Mouse (Mus musculus): ENCODE measurements around the gene Nr4a2. TPM values are rescaled to one million over a fixed set of nuclear protein-coding genes. Genes with fewer than 3 reads are reported as not detected.
A peak's percentile ranks its signal among the peaks of the same experiment; 100 is the strongest.

Gene Nr4a2
- total and polyA plus RNA-seq, 3 experiments, result 2.0 TPM; not detected in 1

DNA sequence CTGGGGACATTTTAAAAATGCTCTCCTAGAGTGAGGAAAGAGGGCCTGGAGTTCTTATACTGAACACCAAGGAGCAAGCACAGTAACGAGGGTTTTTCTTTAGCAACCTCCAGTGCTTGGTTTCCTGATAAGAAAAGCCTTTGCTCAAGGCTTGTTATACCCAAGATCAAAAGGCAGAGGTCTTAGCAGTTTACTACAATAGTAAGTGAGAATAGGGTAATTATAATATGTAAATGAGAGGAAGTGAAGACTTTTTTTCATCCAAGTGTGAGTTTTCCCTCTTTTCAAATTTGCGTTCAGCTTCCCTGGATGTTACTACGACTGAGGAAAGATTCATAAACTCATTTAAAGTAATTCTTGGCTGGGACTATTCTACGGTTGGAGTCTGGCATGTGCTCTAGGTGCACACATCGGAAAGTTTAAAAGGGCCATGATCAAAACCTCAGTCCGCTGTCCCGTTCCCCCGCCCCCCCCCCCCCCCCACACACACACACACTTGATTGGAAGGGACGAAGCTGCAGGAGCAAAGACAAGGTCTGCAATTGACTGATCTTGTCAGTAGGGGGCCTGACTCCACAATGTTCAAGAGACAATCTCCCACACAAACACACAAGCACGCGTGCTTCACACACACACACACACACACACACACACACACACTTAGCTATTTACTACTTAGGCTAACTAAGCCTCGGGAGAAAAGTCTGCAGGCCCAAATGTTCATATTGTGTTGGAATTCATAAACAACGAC lies 6.4 kb downstream of the Nr4a2 start (continued):
- TF ChIP-seq ETS1 (IDR thresholded peaks at IDR 0.05; ENCODE audit: low read depth, low read length) (peak; percentile 59; the same call in 1 of the 2 replicates), MAZ (IDR thresholded peaks at IDR 0.05; ENCODE audit: low read depth, low read length) (peak; percentile 76), CHD1 (IDR thresholded peaks at IDR 0.05; ENCODE audit: low read depth, low read length) (peak; percentile 95; the same call in 1 of the 2 replicates), SIN3A (IDR thresholded peaks at IDR 0.05; ENCODE audit: low read length) (no peak; the same call in 1 of the 2 replicates), USF2 (IDR thresholded peaks at IDR 0.05; ENCODE audit: borderline replicate concordance in 1 of 2, insufficient read depth in 1 of 2, low read depth in 1 of 2, low read length in 2 of 2) (no peak), TCF12 (IDR thresholded peaks at IDR 0.05; ENCODE audit: low read depth, low read length) (0 out of 2 replicates have a peak, but pooled peaks have one; percentile 2), TAL1 (IDR thresholded peaks at IDR 0.05; ENCODE audit: low read length) (no peak), EP300 (IDR thresholded peaks at IDR 0.05; ENCODE audit: low read depth in 1 of 2, low read length in 2 of 2) (0 out of 4 replicates have a peak, but pooled peaks of 1 of the 2 experiments have one; percentile 4), MEF2A (IDR thresholded peaks at IDR 0.05; ENCODE audit: extremely low read depth, insufficient replicate concordance, low read depth, low read length, poor library complexity, severe bottlenecking) (no peak)

DNA sequence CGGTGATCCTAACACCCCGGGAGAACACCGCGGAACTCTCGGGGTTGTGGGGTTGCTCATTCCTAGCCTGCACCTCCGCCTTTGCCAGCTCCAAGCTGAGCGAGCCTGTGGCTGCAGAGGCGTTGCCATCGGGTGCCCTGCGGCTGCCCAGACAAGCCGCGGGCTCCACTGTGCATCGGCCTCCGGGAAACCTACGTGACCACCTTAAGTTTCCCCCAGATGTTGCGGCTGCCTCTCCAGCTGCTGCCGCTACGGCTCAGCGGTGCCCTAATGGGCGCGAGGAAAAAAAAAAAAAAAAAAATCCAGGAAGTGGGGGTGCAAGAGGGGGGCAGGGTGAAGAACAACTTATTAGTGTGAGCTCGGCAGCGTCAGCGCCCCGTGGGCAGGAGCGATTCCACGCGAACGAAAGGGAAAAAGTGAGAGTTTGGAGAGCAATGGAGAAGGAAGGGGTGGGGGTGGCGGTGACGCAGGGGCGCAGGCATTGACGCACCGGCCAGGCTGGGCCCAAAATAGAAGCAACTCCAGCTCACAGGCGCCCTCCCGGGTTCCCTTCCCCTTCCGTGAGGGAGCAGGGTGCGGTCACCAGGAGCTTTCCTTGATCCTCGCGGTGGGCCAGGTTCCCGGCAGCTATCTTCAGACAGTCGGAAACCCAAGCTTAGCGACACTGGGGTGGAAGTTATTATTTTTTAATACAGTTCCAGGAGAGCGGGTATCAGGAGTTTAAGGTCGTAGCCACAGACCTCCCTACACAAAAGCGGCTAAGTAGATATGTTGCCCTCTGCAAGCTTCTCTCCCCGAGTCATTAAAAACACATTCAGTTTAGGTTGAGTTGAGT lies 7.2 kb downstream of the Nr4a2 start:
- Histone ChIP-seq H3K4me1 (ENCODE audit: control insufficient read depth in 1 of 2, insufficient read depth in 2 of 2, low read length in 2 of 2) (peaks cover 3 to 11% of the 10 kb centered on the region in 2 experiments; a peak in 3 of 4 replicates), H3K36me3 (ENCODE audit: control insufficient read depth in 1 of 2, insufficient read depth in 2 of 2, low read length in 2 of 2) (peaks cover 0 to 8% of the 10 kb centered on the region in 2 experiments; a peak in 2 of 4 replicates), H3K9ac (ENCODE audit: control insufficient read depth, low read depth, low read length, poor library complexity, severe bottlenecking) (peak overlapping the region; percentile 78), H3K27me3 (ENCODE audit: control insufficient read depth in 1 of 2, insufficient read depth in 2 of 2, low read length in 2 of 2) (no peaks in the 10 kb centered on the region), H3K4me3 (ENCODE audit: control insufficient read depth in 1 of 2, insufficient read depth in 1 of 2, low read depth in 2 of 2, low read length in 2 of 2) (peak overlapping the region; percentile 71 to 79), H3K79me2 (ENCODE audit: control insufficient read depth, insufficient read depth, low read length, poor library complexity) (no peaks in the 10 kb centered on the region; the same call in 1 of the 2 replicates), H3K9me3 (replicated peaks; ENCODE audit: insufficient read depth, low read length) (no peaks in the 10 kb centered on the region), H3K27ac (ENCODE audit: control insufficient read depth, low read depth, low read length) (peak overlapping the region; percentile 95)
- peak; percentile 89 for DNase-seq (ENCODE audit: low read depth, low spot score)
- TF ChIP-seq SIN3A (IDR thresholded peaks at IDR 0.05; ENCODE audit: low read length) (peak; percentile 61; the same call in 1 of the 2 replicates), HCFC1 (IDR thresholded peaks at IDR 0.05; ENCODE audit: low read depth, low read length) (0 out of 2 replicates have a peak, but pooled peaks have one; percentile 38), GABPA (IDR thresholded peaks at IDR 0.05; ENCODE audit: low read depth, low read length) (no peak), MEF2A (IDR thresholded peaks at IDR 0.05; ENCODE audit: extremely low read depth, insufficient replicate concordance, low read depth, low read length, poor library complexity, severe bottlenecking) (peak; percentile 92), RAD21 (IDR thresholded peaks at IDR 0.05; ENCODE audit: low read depth, low read length) (no peak), CTCF (IDR thresholded peaks at IDR 0.05 in 2 of 3, conservative IDR thresholded peaks at IDR 0.05 in 1 of 3; ENCODE audit: control insufficient read depth in 1 of 3, insufficient read depth in 1 of 3, low read depth in 2 of 3, low read length in 3 of 3, poor library complexity in 1 of 3, severe bottlenecking in 1 of 3) (0 out of 6 replicates have a peak, but pooled peaks of 1 of the 3 experiments have one; percentile 20), BHLHE40 (IDR thresholded peaks at IDR 0.05; ENCODE audit: borderline replicate concordance, low read depth, low read length) (no peak), JUND (IDR thresholded peaks at IDR 0.05; ENCODE audit: low read depth, low read length) (no peak), NELFE (IDR thresholded peaks at IDR 0.05; ENCODE audit: low read depth, low read length) (peak; percentile 25), TBP (IDR thresholded peaks at IDR 0.05; ENCODE audit: low read depth, low read length) (peak; percentile 49), POLR2A (IDR thresholded peaks at IDR 0.05; ENCODE audit: control insufficient read depth in 1 of 2, insufficient read depth in 1 of 2, low read depth in 1 of 2, low read length in 2 of 2, poor library complexity in 1 of 2) (peak; percentile 51 to 55; a peak in 3 of 4 replicates), CHD2 (IDR thresholded peaks at IDR 0.05; ENCODE audit: low read length) (no peak), GATA1 (IDR thresholded peaks at IDR 0.05; ENCODE audit: low read depth, low read length) (no peak), RCOR1 (IDR thresholded peaks at IDR 0.05; ENCODE audit: low read depth, low read length) (no peak), USF2 (IDR thresholded peaks at IDR 0.05; ENCODE audit: borderline replicate concordance in 1 of 2, insufficient read depth in 1 of 2, low read depth in 1 of 2, low read length in 2 of 2) (no peak), USF1 (IDR thresholded peaks at IDR 0.05; ENCODE audit: low read depth, low read length) (no peak), MYB (IDR thresholded peaks at IDR 0.05; ENCODE audit: low read depth, low read length) (no peak), MXI1 (IDR thresholded peaks at IDR 0.05; ENCODE audit: low read depth, low read length) (peak; percentile 44; the same call in 1 of the 2 replicates), MYC (IDR thresholded peaks at IDR 0.05; ENCODE audit: low read depth, low read length) (no peak), NRF1 (IDR thresholded peaks at IDR 0.05; ENCODE audit: insufficient read depth, low read depth, low read length, poor library complexity, severe bottlenecking) (peak; percentile 7; the same call in 1 of the 2 replicates), ETS1 (IDR thresholded peaks at IDR 0.05; ENCODE audit: low read depth, low read length) (peak; percentile 4; the same call in 1 of the 2 replicates), ZNF384 (IDR thresholded peaks at IDR 0.05; ENCODE audit: low read depth, low read length) (peak; percentile 93), ZMIZ1 (IDR thresholded peaks at IDR 0.05; ENCODE audit: low read depth, low read length) (peak; percentile 49), POLR2AphosphoS2 (IDR thresholded peaks at IDR 0.05; ENCODE audit: low read length) (no peak)
